Mouse (Mus musculus) layer of hippocampus, adult 2 months (tissue): ENCODE data around the gene Olfr180. TPM values are rescaled to one million over a fixed set of nuclear protein-coding genes. Genes with fewer than 3 reads are reported as not detected.

ENCODE experiments used
- DNase-seq, 2 experiments: peaks; one replicate each; pipeline ENCODE4 v3.0.0; 2022; ENCODE audit warnings: low spot score in 2 of 2
- H3K27ac ChIP-seq: fragments of 200-600 bp; 2 replicates; pipeline ENCODE4 v1.8.1; 2022
- H3K4me3 ChIP-seq: fragments of 200-600 bp; 2 replicates; pipeline ENCODE4 v1.8.1; 2022; ENCODE audit warnings: mild to moderate bottlenecking
- CTCF ChIP-seq: fragments of 200-600 bp; conservative IDR thresholded peaks from 2 replicates; pipeline ENCODE4 v1.8.1; 2022; ENCODE audit warnings: antibody characterized with exemption, mild to moderate bottlenecking, moderate library complexity
- long read RNA-seq, 2 experiments: library from polyadenylated mRNA; stranded (forward); transcript quantifications; one replicate each; pipeline ENCODE4 v2.0.0; 2021; ENCODE audit warnings: borderline mapping rate in 2 of 2
- total RNA-seq, 2 experiments: library from RNA; stranded (reverse); gene quantifications; 2 replicates each; pipeline ENCODE4 v1.2.3; 2021

Gene Olfr180
- total RNA-seq = not detected
- long read RNA-seq, experiment 1 = 0 reads
- long read RNA-seq, experiment 2 = 0 reads

GRCm38 (mm10) chr16:58929292-58929691 lies at the start of gene Olfr180:
Gene Olfr180 (minus strand): TSS chr16:58929392.
- Histone ChIP-seq H3K27ac (no peak within 1 kb of the TSS), H3K4me3 (no peak within 1 kb of the TSS)
- no peak for TF ChIP-seq CTCF
- DNase-seq = no peak

GRCm38 (mm10) chr16:58928655-58929054 lies 537 bp downstream of the Olfr180 start, which contains the start of gene Olfr181:
Gene Olfr181 (minus strand): TSS chr16:58928755.
- DNase-seq = no peak
- Histone ChIP-seq H3K27ac (no peak within 1 kb of the TSS), H3K4me3 (no peak within 1 kb of the TSS)
- no peak for TF ChIP-seq CTCF

- Histone ChIP-seq H3K4me3 (no peak within 1 kb of the TSS), H3K27ac (no peak within 1 kb of the TSS)
- no peak for DNase-seq
- TF ChIP-seq CTCF = no peak
Observed at GRCm38 (mm10) chr16:58891963-58892362, 37.2 kb downstream of the Olfr180 start, which contains the start of gene Olfr178. Gene Olfr178 (minus strand): TSS chr16:58892063.

GRCm38 (mm10) chr16:58884416-58884815 lies 44.8 kb downstream of the Olfr180 start:
- no peak for TF ChIP-seq CTCF
- DNase-seq = peak in 1 of 2 experiments; percentile 3
- Histone ChIP-seq H3K4me3 (no peak overlapping the region), H3K27ac (no peak overlapping the region)

DNA sequence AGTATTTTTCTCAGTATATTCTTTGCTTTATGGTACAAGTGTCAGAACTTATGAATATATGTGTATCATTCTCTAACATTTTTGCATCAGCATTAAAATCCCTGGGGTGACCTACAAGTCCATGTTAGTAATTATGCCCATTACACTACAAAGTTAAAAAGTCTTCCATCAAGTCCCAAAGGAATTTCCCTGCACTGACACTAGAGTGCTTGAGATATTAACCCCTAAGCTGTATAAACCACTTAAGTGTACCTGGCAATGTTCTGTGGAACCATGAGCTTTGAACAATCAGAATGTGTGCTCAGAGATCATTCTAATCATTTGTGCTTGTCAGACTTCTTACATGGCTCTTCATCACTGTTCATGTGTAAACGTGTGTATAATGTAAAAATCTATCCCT lies 54.5 kb downstream of the Olfr180 start, which contains the start of gene Olfr177:
Olfr177 (minus strand) TSS at position 101 of the 400 bp plus-strand sequence.
- no peak for TF ChIP-seq CTCF
- Histone ChIP-seq H3K27ac (no peak within 1 kb of the TSS), H3K4me3 (no peak within 1 kb of the TSS)
- DNase-seq = no peak

Other genes with a start within 250 kb of the Olfr180 start
- not detected for gene Gpr15, start 210.3 kb downstream of the Olfr180 start, total RNA-seq
- gene Cldnd1, start 201.5 kb downstream of the Olfr180 start, total RNA-seq = 10 to 100 TPM; 86.0 to 92.5 TPM
- not detected for gene Olfr172, start 166.2 kb downstream of the Olfr180 start, total RNA-seq
- gene Olfr173, start 129.1 kb downstream of the Olfr180 start, total RNA-seq = not detected
- not detected for gene Olfr175-ps1, start 102.6 kb downstream of the Olfr180 start, total RNA-seq
- not detected for gene Olfr177, start 54.6 kb downstream of the Olfr180 start, total RNA-seq
- not detected for gene Olfr178, start 37.3 kb downstream of the Olfr180 start, total RNA-seq
- gene Olfr181, start 637 bp downstream of the Olfr180 start, total RNA-seq = not detected
- gene Olfr183, start 66.0 kb upstream of the Olfr180 start, total RNA-seq = not detected
- gene Olfr186, start 100.9 kb upstream of the Olfr180 start, total RNA-seq = not detected
- not detected for gene Olfr187, start 110.4 kb upstream of the Olfr180 start, total RNA-seq
- not detected for gene Olfr190, start 148.6 kb upstream of the Olfr180 start, total RNA-seq
- not detected for gene Olfr191, start 160.4 kb upstream of the Olfr180 start, total RNA-seq
- gene Olfr193, start 182.5 kb upstream of the Olfr180 start, total RNA-seq = not detected
- not detected for gene Olfr194, start 191.7 kb upstream of the Olfr180 start, total RNA-seq
- not detected for gene Olfr195, start 217.7 kb upstream of the Olfr180 start, total RNA-seq
- not detected for gene Olfr196, start 241.1 kb upstream of the Olfr180 start, total RNA-seq